Mouse (Mus musculus) E14TG2a.4 (cell line): ENCODE results near the gene U2af1l4.
A peak's percentile ranks its signal among the peaks of the same experiment; 100 is the strongest.

Experiments used
- H3K27me3 ChIP-seq: 2 replicates; pipeline ENCODE4 v1.6.1; 2014; ENCODE audit warnings: low read length, control low read depth; ENCODE audit not compliant: insufficient read depth
- H3K36me3 ChIP-seq: 2 replicates; pipeline ENCODE4 v1.6.1; 2014; ENCODE audit warnings: low read length, control low read depth; ENCODE audit not compliant: insufficient read depth
- H3K4me1 ChIP-seq: replicated peaks from 2 replicates; pipeline ENCODE4 v1.6.1; 2014; ENCODE audit warnings: low read depth, low read length, control low read depth
- H3K4me3 ChIP-seq: replicated peaks from 2 replicates; pipeline ENCODE4 v1.5.1; 2014; ENCODE audit warnings: mild to moderate bottlenecking, low read length
- H3K9me3 ChIP-seq: 2 replicates; pipeline ENCODE4 v1.6.1; 2014; ENCODE audit warnings: low read length, control low read depth
- CTCF ChIP-seq: conservative IDR thresholded peaks from 2 replicates; pipeline ENCODE4 v1.5.1; 2014; ENCODE audit warnings: low read length
- NANOG ChIP-seq: IDR thresholded peaks from 2 replicates; pipeline ENCODE4 v1.6.1; 2014; ENCODE audit warnings: borderline replicate concordance, low read length, mixed read lengths
- POU5F1 ChIP-seq: IDR thresholded peaks from 2 replicates; pipeline ENCODE4 v1.6.1; 2014; ENCODE audit warnings: low read length, borderline replicate concordance

The U2af1l4 gene

GRCm38 (mm10) chr7:30526399-30526798 is 36.7 kb upstream of the U2af1l4 start:
- Histone ChIP-seq H3K27me3 (peaks cover 83% of the 10 kb centered on the region), H3K36me3 (peaks cover 4% of the 10 kb centered on the region)
- TF ChIP-seq NANOG = no peak
- TF ChIP-seq POU5F1 = no peak

GRCm38 (mm10) chr7:30526981-30527380 is 36.1 kb upstream of the U2af1l4 start:
- peaks cover 5% of the 10 kb centered on the region for H3K36me3 ChIP-seq
- no peaks in the 10 kb centered on the region for H3K9me3 ChIP-seq
- peaks cover 55% of the 10 kb centered on the region for H3K4me1 ChIP-seq
- TF ChIP-seq CTCF (no peak), NANOG (no peak), POU5F1 (no peak)
- H3K4me3 ChIP-seq = peak overlapping the region; percentile 70
- peaks cover 83% of the 10 kb centered on the region for H3K27me3 ChIP-seq

More at GRCm38 (mm10) chr7:30526399-30526798, 36.7 kb upstream of the U2af1l4 start:
- H3K9me3 ChIP-seq = no peaks in the 10 kb centered on the region
- H3K4me3 ChIP-seq = peak overlapping the region; percentile 70
- H3K4me1 ChIP-seq = peaks cover 55% of the 10 kb centered on the region

GRCm38 (mm10) chr7:30531291-30531815 is 31.7 kb upstream of the U2af1l4 start:
- Histone ChIP-seq H3K4me3 (no peak overlapping the region), H3K9me3 (peaks cover 14% of the 10 kb centered on the region), H3K27me3 (peaks cover 78% of the 10 kb centered on the region), H3K36me3 (peaks cover 10% of the 10 kb centered on the region), H3K4me1 (peaks cover 47% of the 10 kb centered on the region)
- TF ChIP-seq CTCF = no peak
- TF ChIP-seq POU5F1 = no peak
- TF ChIP-seq NANOG = no peak

- no peak for TF ChIP-seq CTCF
- H3K27me3 ChIP-seq = peaks cover 66% of the 10 kb centered on the region
- H3K4me1 ChIP-seq = peaks cover 34% of the 10 kb centered on the region
- H3K4me3 ChIP-seq = no peak overlapping the region
- H3K36me3 ChIP-seq = peaks cover 12% of the 10 kb centered on the region
- peaks cover 14% of the 10 kb centered on the region for H3K9me3 ChIP-seq
Observed at GRCm38 (mm10) chr7:30532931-30533330, 30.2 kb upstream of the U2af1l4 start.

GRCm38 (mm10) chr7:30533941-30534632 is 29.0 kb upstream of the U2af1l4 start:
- Histone ChIP-seq H3K4me3 (peak overlapping the region; percentile 85), H3K9me3 (peaks cover 14% of the 10 kb centered on the region), H3K36me3 (peaks cover 20% of the 10 kb centered on the region), H3K27me3 (peaks cover 61% of the 10 kb centered on the region), H3K4me1 (peaks cover 25% of the 10 kb centered on the region)
- TF ChIP-seq POU5F1 = no peak
- TF ChIP-seq NANOG = no peak
- no peak for TF ChIP-seq CTCF

- TF ChIP-seq CTCF (no peak), NANOG (no peak), POU5F1 (no peak)
- Histone ChIP-seq H3K36me3 (peaks cover 24% of the 10 kb centered on the region), H3K4me3 (peak within 1 kb of the TSS; percentile 85), H3K9me3 (peaks cover 14% of the 10 kb centered on the region), H3K4me1 (peaks cover 27% of the 10 kb centered on the region), H3K27me3 (peaks cover 56% of the 10 kb centered on the region)
Observed at GRCm38 (mm10) chr7:30534633-30535577, 28.2 kb upstream of the U2af1l4 start, which contains the start of gene Arhgap33. Arhgap33 (minus strand) TSS chr7:30535060.

- Histone ChIP-seq H3K27me3 (peaks cover 11% of the 10 kb centered on the region), H3K36me3 (peaks cover 43% of the 10 kb centered on the region), H3K4me3 (peak overlapping the region; percentile 68), H3K9me3 (no peaks in the 10 kb centered on the region), H3K4me1 (peaks cover 49% of the 10 kb centered on the region)
- TF ChIP-seq POU5F1 (no peak), CTCF (no peak), NANOG (no peak)
Observed at GRCm38 (mm10) chr7:30540572-30540971, 22.5 kb upstream of the U2af1l4 start.

GRCm38 (mm10) chr7:30544327-30544726 is 18.8 kb upstream of the U2af1l4 start:
- no peaks in the 10 kb centered on the region for H3K9me3 ChIP-seq
- H3K36me3 ChIP-seq = peaks cover 59% of the 10 kb centered on the region
- H3K27me3 ChIP-seq = no peaks in the 10 kb centered on the region
- peaks cover 43% of the 10 kb centered on the region for H3K4me1 ChIP-seq
- TF ChIP-seq CTCF (no peak), NANOG (no peak)
- no peak overlapping the region for H3K4me3 ChIP-seq
